Mouse (Mus musculus) adrenal gland, postnatal 10 days (tissue): ENCODE measurements around the gene Olfr916. TPM values are rescaled to one million over a fixed set of nuclear protein-coding genes. Genes with fewer than 3 reads are reported as not detected.

Experiments
- DNase-seq: peaks from one replicate; pipeline ENCODE4 v3.0.0; 2021; ENCODE audit warnings: mixed read lengths
- long read RNA-seq, 2 experiments: library from polyadenylated mRNA; stranded (forward); transcript quantifications; one replicate each; pipeline ENCODE4 v2.0.0; 2021
- total RNA-seq, 2 experiments: library from RNA; stranded (reverse); gene quantifications; 2 replicates each; pipeline ENCODE4 v1.2.3; 2021

Olfr916 gene
- total RNA-seq = not detected
- long read RNA-seq, experiment 1 = 0 reads
- long read RNA-seq, experiment 2 = 0 reads

GRCm38 (mm10) chr9:38659775-38660174 lies at the start of gene Olfr916:
Gene Olfr916 (minus strand): TSS chr9:38659875.
- no peak for DNase-seq

- no peak for DNase-seq
Observed at GRCm38 (mm10) chr9:38674501-38674900, 14.8 kb upstream of the Olfr916 start, which contains the start of gene Olfr918. Gene Olfr918 (minus strand): TSS chr9:38674601.

DNA sequence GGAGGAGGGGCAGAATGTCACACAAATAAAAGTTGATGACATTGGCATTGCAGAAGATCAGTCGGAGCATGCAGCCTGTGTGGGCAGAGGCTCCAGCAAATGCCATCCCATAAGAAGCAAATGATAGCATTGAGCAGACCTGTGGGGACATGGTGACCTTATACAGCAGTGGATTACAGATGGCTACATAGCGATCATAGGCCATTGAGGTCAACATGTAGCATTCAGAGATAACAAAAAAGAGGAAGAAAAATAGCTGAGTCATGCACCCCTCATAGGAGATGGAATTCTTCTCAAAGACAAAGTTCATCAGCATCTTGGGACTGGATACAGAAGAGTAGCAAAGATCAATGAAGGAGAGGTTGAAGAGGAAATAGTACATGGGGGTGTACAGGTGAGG lies 13.2 kb upstream of the Olfr916 start:
- DNase-seq = no peak

DNA sequence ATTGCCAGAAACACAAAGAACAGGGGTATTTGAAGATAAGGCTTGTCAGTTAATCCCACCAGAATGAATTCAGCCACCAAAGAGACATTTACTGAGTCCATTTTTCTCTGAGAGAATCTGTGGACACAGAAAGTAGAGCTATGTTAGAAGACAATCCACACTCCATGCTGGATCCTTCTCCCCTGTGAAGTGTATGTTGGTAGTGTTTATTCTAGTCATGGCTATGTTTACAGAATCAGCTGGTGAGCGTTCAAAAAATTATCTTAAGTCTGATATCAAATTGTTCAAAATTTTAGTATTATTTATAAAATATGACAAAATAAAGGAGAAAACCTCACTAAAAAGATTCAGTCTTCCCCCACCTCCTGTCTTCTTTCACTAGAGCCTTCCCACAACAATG lies 6.1 kb upstream of the Olfr916 start, which contains the start of gene Olfr917:
Gene Olfr917 (minus strand): TSS at position 101 of the 400 bp plus-strand sequence.
- DNase-seq = no peak

- no peak for DNase-seq
Observed at GRCm38 (mm10) chr9:38632406-38632805, 27.3 kb downstream of the Olfr916 start.

Other genes starting within 250 kb of the Olfr916 start
- gene Olfr901, start 230.4 kb downstream of the Olfr916 start, total RNA-seq = not detected
- not detected for gene Olfr902, start 212.2 kb downstream of the Olfr916 start, total RNA-seq
- not detected for gene Olfr904, start 196.7 kb downstream of the Olfr916 start, total RNA-seq
- gene Olfr905, start 188.8 kb downstream of the Olfr916 start, total RNA-seq = not detected
- not detected for gene Olfr906, start 172.8 kb downstream of the Olfr916 start, total RNA-seq
- gene Olfr907, start 164.1 kb downstream of the Olfr916 start, total RNA-seq = not detected
- not detected for gene Olfr911-ps1, start 138.3 kb downstream of the Olfr916 start, total RNA-seq
- gene Olfr910, start 122.0 kb downstream of the Olfr916 start, total RNA-seq = not detected
- gene Olfr912, start 79.7 kb downstream of the Olfr916 start, total RNA-seq = not detected
- not detected for gene Olfr913, start 67.1 kb downstream of the Olfr916 start, total RNA-seq
- gene Olfr914, start 54.8 kb downstream of the Olfr916 start, total RNA-seq = not detected
- not detected for gene Olfr917, start 6.0 kb upstream of the Olfr916 start, total RNA-seq
- gene Olfr918, start 14.7 kb upstream of the Olfr916 start, total RNA-seq = not detected
- gene Olfr919, start 43.8 kb upstream of the Olfr916 start, total RNA-seq = not detected
- gene Vwa5a, start 58.4 kb upstream of the Olfr916 start, total RNA-seq = 10 to 100 TPM; 33.2 to 37.9 TPM
- gene Olfr920, start 92.4 kb upstream of the Olfr916 start, total RNA-seq = under 1 TPM; 0.09 to 0.30 TPM
- not detected for gene Olfr921, start 113.2 kb upstream of the Olfr916 start, total RNA-seq
- not detected for gene Olfr922, start 154.7 kb upstream of the Olfr916 start, total RNA-seq
- gene Olfr923, start 166.7 kb upstream of the Olfr916 start, total RNA-seq = not detected
- not detected for gene Olfr924, start 184.6 kb upstream of the Olfr916 start, total RNA-seq
- not detected for gene Olfr26, start 195.2 kb upstream of the Olfr916 start, total RNA-seq
- not detected for gene Olfr926, start 217.3 kb upstream of the Olfr916 start, total RNA-seq